Mouse (Mus musculus): ENCODE data around the gene Arel1.

Arel1 gene

DNA sequence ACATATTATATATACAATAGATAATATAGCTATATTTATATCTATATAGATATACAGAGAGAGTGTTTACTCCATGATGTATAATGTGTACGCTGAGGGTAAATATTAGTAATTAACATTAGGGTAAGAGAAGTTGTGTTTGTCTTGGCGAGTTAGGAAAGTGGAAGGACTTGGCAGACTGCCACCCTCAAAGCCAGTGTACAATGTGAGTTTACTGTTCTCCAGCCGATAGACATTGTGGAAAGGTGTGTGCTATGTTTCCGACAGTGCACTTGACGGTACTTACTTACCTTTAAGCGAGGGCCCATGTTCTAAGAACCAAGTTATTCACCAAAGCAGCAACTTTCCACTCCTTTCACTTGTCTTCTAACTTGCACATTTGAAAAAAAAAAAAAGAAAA is 19.9 kb downstream of the Arel1 start:
- DNase-seq (ENCODE audit: low read depth in 1 of 2, low spot score in 2 of 2) = no peak

DNA sequence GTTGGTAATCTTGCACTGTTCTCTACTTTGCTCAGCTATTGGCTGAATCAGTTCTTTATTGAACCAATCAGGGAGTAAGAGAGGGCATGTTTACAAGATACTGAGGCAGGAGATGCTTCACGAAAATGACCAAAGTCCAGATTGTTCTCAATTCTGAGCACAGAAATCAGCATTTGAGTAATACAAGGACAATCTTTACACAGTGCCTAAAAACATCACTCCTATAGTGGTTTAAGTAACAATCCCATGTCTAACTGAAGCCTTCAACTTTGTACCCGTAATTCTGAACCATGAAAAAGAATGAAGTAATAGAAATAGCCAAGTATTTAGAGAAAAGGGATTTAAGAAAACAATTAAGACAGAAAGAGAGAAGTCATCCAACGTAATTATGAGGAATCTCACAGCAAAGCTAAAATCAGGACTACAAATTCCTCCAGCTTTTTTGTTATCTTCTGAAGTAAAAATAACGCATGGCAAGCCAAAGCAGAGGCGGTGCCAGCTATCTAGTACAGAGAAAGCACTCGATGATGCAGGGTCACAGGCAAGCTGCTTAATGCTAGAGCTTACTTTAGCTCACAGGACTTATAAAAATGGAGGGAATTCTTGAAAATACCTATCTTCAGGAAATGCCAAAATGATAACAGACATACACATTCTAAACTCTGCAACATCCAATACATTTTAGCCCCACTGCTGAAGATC is 22.0 kb downstream of the Arel1 start:
- DNase-seq (ENCODE audit: low read depth in 1 of 2, low spot score in 2 of 2) = no peak

DNA sequence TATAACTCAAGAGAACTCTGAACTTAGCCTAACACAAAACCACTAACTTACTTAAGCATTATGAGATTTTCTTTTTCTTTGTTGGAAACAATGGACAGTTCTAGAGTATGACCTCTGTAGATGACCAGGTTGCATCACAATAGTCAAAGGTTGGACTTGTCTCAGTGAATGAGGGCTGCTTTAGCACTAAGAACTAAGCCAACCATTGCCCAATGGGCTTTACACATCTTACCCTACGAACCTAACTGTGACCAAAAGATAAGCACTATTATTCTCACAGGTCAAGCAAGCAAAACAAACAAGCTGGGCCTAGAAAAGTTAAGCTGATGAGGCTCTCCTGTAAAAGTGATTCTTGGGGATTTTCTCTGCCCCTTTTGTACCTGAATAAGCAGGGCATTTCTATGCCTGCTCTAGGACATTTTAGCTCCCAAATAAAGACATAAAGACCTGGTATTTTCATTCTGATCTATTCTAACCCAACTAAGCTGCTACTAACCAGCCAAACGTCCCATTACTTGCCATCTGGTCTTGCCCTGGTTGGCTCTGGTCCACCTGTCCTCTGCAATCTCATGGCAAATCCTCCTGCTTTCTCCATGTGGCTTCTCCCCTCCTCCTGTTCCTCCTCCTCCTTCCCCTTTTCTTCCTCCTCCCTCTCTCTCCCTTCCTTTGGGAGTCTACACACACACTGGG is 22.7 kb downstream of the Arel1 start:
- DNase-seq (ENCODE audit: low read depth in 1 of 2, low spot score in 2 of 2) = no peak

- DNase-seq (ENCODE audit: low read depth in 1 of 2, low spot score in 2 of 2) = no peak
Observed at GRCm38 (mm10) chr12:84944813-84945553, 25.7 kb downstream of the Arel1 start.

DNA sequence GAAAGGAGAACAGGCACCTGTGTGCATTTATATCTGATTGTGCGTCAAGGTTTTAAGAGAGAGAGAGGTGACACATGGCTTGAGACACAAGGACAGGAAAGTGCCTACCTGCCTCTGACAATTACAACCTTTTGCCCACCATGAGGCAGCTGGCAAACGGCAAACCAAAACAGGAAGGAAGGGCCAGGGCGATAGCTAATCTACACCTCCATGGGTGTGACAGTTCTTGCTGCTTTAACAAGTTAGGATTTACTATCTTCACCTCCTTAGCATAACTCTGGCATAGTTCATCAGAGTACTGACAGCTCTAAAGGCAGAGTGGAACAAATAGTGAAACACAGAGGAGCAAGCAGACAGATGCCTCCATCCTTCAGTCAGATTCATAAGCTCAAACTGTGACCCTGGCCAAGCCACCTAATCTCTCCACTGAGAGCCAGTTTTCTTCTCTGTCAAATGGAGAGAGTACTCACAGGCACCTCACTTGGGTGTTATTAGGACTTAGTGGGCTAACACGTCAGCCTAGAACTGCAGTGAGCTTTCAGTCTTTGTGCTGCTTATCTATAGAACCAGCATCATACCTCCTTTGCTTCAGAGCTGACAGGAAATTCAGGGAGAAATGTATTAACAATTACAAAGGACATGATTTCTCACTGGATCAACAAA is 26.4 kb downstream of the Arel1 start:
- DNase-seq (ENCODE audit: low read depth in 1 of 2, low spot score in 2 of 2) = no peak

- no peak for DNase-seq (ENCODE audit: low read depth in 1 of 2, low spot score in 2 of 2)
Observed at GRCm38 (mm10) chr12:84943006-84943952, 27.4 kb downstream of the Arel1 start.

GRCm38 (mm10) chr12:84941717-84942116 is 29.0 kb downstream of the Arel1 start:
- no peak for DNase-seq (ENCODE audit: low read depth in 1 of 2, low spot score in 2 of 2)

DNA sequence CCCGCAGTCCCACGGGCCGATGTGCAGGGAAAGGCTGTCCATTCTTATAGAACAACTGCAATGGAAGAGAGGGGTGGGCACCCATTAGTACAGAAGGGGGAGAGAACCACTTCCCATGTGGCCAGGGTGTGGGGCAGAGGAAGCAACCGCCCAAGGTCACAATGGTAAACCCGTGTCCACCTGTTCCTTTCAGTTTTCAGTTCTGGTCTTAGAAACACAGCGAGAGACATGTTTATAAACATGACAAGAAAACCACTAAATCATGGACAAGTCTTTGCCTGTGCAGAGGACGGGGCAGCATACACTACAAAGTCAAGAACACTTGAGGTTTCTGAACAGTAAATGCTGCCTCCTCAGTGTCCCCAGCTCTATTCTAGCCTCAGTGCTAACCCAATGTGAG is 30.4 kb downstream of the Arel1 start:
- DNase-seq (ENCODE audit: low read depth in 1 of 2, low spot score in 2 of 2) = no peak

- no peak for DNase-seq (ENCODE audit: low read depth in 1 of 2, low spot score in 2 of 2)
Observed at GRCm38 (mm10) chr12:84939117-84939516, 31.6 kb downstream of the Arel1 start.

GRCm38 (mm10) chr12:84935343-84935742 is 35.4 kb downstream of the Arel1 start:
- no peak for DNase-seq (ENCODE audit: low read depth in 1 of 2, low spot score in 2 of 2)

- DNase-seq (ENCODE audit: low read depth in 1 of 2, low spot score in 2 of 2) = no peak
Observed at GRCm38 (mm10) chr12:84932210-84932609, 38.5 kb downstream of the Arel1 start.

DNA sequence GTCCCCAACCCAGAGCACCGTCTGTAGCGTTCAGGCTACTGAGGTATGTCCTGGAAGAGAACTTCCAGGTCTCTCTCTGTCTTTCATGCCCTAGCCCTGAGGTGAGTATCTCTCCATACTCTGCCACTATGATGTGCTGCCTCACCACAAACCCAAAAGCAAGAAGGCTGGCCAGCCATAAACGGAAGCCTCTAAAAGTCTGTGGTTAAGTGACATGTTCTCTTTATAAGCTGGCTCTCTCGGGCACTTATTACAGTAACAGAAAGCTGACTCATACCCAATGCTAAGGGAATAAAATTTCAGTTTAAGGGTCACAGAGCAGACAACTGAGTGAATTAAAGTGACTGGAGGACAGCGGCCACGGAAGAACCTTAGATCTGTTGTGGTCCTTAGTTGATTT is 44.2 kb downstream of the Arel1 start:
- DNase-seq (ENCODE audit: low read depth in 1 of 2, low spot score in 2 of 2) = no peak

DNA sequence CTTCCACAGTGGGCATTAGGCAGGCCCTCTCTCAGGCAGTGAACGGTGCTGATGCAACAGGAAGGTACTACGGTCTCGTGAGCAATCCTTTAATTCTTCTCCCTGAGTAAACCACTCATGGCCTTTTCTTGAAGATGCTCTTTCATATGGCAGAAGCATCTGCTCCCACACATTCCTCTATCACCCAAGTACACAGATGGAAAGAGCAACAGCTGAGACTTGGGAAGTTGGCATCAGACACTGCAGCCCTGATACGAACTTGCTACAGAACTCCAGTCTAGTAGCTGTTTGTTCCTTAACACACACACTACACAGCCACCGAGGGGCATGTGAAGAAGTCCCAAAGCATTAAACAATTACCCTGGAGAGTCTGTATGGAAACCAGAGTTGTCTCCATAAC is 46.4 kb downstream of the Arel1 start:
- DNase-seq (ENCODE audit: low read depth in 1 of 2, low spot score in 2 of 2) = no peak

- DNase-seq (ENCODE audit: low read depth in 1 of 2, low spot score in 2 of 2) = no peak
Observed at GRCm38 (mm10) chr12:84921881-84922419, 48.8 kb downstream of the Arel1 start.

DNA sequence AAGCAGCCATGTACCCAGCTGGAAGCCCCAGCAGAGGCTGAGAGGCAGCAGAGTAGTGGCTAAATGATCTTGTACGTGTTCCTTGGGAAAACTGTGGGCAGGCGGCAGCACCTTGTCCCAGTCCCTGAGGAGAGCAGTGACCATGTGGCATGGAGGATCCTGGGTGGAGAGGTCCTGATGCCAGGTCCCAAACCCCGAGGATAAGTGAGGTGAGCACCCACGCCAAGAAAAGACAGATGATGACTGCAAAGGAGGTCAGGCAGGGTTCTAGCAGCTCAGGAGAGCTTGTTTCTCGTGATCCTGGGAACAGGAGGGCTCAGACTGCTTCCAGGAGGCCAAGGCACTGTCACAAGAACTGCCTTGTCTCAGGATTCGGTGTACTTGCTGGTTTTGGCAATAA is 51.9 kb downstream of the Arel1 start:
- no peak for DNase-seq (ENCODE audit: low read depth in 1 of 2, low spot score in 2 of 2)

DNA sequence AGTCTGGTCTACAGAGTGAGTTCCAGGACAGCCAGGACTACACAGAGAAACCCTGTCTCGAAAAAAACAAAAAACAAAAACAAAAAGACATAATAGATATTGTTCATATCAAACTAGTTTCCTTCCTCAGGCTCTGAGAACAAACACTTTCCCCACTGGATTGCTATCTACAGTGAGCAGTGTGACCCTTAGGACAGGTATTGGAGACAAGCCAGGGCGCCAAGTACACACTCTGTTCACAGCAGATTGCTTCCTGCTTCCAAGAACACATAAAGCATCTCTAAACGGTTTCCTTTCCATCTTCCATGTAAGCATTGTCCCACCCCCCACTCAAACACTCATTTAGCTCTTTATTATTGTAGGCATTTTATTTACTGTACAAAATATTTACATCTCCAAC is 52.9 kb downstream of the Arel1 start:
- no peak for DNase-seq (ENCODE audit: low read depth in 1 of 2, low spot score in 2 of 2)

- no peak for DNase-seq (ENCODE audit: low read depth in 1 of 2, low spot score in 2 of 2)
Observed at GRCm38 (mm10) chr12:84914959-84915358, 55.7 kb downstream of the Arel1 start.

DNA sequence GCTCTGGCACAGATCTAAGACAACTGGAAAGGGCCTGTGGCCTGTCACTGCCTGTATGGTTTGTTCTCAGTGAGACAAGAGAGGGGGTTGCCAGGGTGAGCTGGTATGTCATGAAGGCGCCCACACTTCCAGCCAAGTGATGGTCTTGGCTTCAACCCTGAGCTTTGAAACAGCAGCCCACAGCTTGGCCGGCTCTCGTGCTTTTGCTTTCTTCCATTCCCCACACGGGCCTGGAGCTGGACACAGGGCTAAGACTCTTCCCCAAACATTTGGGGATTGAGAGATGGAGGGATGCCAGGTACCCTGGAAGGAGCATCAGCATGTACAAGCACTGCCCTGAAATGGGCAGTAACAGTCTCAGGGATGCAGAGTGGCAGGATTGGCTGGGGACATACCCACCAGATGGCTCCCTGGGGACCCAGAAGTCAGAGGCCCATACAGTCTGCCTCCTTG is 58.0 kb downstream of the Arel1 start:
- no peak for DNase-seq (ENCODE audit: low read depth in 1 of 2, low spot score in 2 of 2)

DNA sequence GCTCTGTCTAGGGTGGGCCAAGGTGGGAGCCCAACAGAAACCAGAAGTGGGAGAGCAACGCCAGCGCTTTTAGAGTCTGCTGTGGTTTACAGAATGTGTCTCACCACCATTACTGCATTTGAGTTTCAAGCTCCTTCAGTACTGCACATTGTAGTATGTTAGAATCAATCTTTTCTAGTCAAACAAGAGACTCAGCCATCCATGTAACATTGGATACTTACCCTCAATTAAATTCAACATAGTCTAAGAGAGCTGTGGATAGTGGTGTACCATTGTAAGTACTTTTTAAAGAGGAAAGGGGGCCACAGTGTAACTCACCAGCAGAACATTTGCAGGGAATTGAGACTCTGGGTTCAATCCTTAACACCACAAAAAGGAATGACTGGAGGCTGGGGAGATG is 59.1 kb downstream of the Arel1 start:
- DNase-seq (ENCODE audit: low read depth in 1 of 2, low spot score in 2 of 2) = no peak

- no peak for DNase-seq (ENCODE audit: low read depth in 1 of 2, low spot score in 2 of 2)
Observed at GRCm38 (mm10) chr12:84910066-84910465, 60.6 kb downstream of the Arel1 start.
